Mouse (Mus musculus) liver, embryonic 14.5 days (tissue): Measurements from ENCODE around the gene Metap2. TPM values are rescaled to one million over a fixed set of nuclear protein-coding genes. Genes with fewer than 3 reads are reported as not detected.
"Not testable (repeated sequence)": the region's sequence is repeated elsewhere in the genome, so short reads cannot be mapped to it uniquely, and the experiment has no call there.

Experiments used
- ATAC-seq: fragments of 200-750 bp; cut with Nextera tagmentation; 2 replicates; pipeline ENCODE4 v1.8.0; 2017; ENCODE audit warnings: moderate number of reproducible peaks, mild to moderate bottlenecking, moderate library complexity; ENCODE audit not compliant: insufficient read depth
- DNase-seq, 3 experiments: peaks; one replicate each; pipeline ENCODE4 v3.0.0-alpha.2; 2012 to 2013; ENCODE audit warnings: low read depth in 3 of 3, low spot score in 3 of 3
- H3K27ac ChIP-seq: fragments of 300-500 bp; sonication (generic); 2 replicates; pipeline ENCODE4 v1.5.1; 2014; ENCODE audit warnings: moderate library complexity, mild to moderate bottlenecking, control low read depth, inconsistent platforms
- H3K27me3 ChIP-seq: fragments of 300-500 bp; sonication (generic); 2 replicates; pipeline ENCODE4 v1.6.1; 2014; ENCODE audit warnings: mild to moderate bottlenecking, low read length, moderate library complexity; ENCODE audit not compliant: control insufficient read depth, insufficient read depth
- H3K36me3 ChIP-seq: fragments of 300-500 bp; sonication (generic); replicated peaks from 2 replicates; pipeline ENCODE4 v1.6.1; 2014; ENCODE audit warnings: low read depth; ENCODE audit not compliant: control insufficient read depth, insufficient read depth
- H3K4me1 ChIP-seq, 2 experiments: fragments of 200-500 bp in 1 of 2; fragments of 300-500 bp in 1 of 2; sonication (generic) in 1 of 2; replicated peaks; 2 replicates each; pipeline ENCODE4 v1.6.1; 2012 to 2014; ENCODE audit warnings: antibody characterized with exemption in 1 of 2, inconsistent platforms in 1 of 2, low read length in 1 of 2; ENCODE audit not compliant: control insufficient read depth in 2 of 2, insufficient read depth in 2 of 2
- H3K4me2 ChIP-seq: fragments of 300-500 bp; sonication (generic); 2 replicates; pipeline ENCODE4 v1.6.1; 2014; ENCODE audit warnings: low read depth, mild to moderate bottlenecking, control low read depth, moderate library complexity
- H3K4me3 ChIP-seq, 2 experiments: fragments of 200-500 bp in 1 of 2; fragments of 300-500 bp in 1 of 2; sonication (generic) in 1 of 2; 2 replicates each; pipeline ENCODE4 v1.5.1; 2012 to 2014; ENCODE audit warnings: low read depth in 2 of 2, low read length in 2 of 2, mild to moderate bottlenecking in 2 of 2, control low read depth in 1 of 2, inconsistent platforms in 1 of 2, moderate library complexity in 1 of 2; ENCODE audit not compliant: insufficient read depth in 1 of 2
- H3K9ac ChIP-seq: fragments of 300-500 bp; sonication (generic); replicated peaks from 2 replicates; pipeline ENCODE4 v1.6.1; 2014; ENCODE audit warnings: mild to moderate bottlenecking, control low read depth, moderate library complexity
- H3K9me3 ChIP-seq: fragments of 300-500 bp; sonication (generic); 2 replicates; pipeline ENCODE4 v1.6.1; 2016; ENCODE audit warnings: low read length, mixed read lengths; ENCODE audit not compliant: control insufficient read depth
- CTCF ChIP-seq: IDR thresholded peaks from 2 replicates; pipeline ENCODE4 v1.5.1; 2016; ENCODE audit warnings: antibody characterized with exemption, low read depth, control low read depth
- EP300 ChIP-seq: IDR thresholded peaks from 2 replicates; pipeline ENCODE4 v1.6.1; 2016; ENCODE audit warnings: antibody characterized with exemption, low read depth
- WGBS: fragments of 180-500 bp; shearing (Covaris S2); extraction: QIAGEN DNeasy Blood & Tissue Kit; methylation state at CpG from one replicate; pipeline ENCODE4 v1.1.7; 2014; ENCODE audit not compliant: insufficient replicate concordance; 5-methylcytosine and 5-hydroxymethylcytosine counted together
- polyA plus RNA-seq, 2 experiments: library from polyadenylated mRNA; depleted of rRNA in 1 of 2; stranded (reverse) in 1 of 2; unstranded in 1 of 2; fragments of >200 nt; fragmentation: Nextera tagmentation in 1 of 2; extraction: Ambion mirVana in 1 of 2; gene quantifications; 2 replicates each; pipeline versions ENCODE4 v1.2.1 to v1.2.3; 2012 to 2014

The Metap2 gene
- polyA plus RNA-seq, 2 experiments, result 176 to 181 TPM

- WGBS, result 84% methylated on average over 13 of the region's 13 CpGs
Measured at GRCm38 (mm10) chr10:93846706-93847105, 50.2 kb downstream of the Metap2 start.

GRCm38 (mm10) chr10:93835115-93835514 is 61.8 kb downstream of the Metap2 start:
- not testable (repeated sequence) for DNase-seq, H3K27ac ChIP-seq, ATAC-seq, H3K9ac ChIP-seq, H3K36me3 ChIP-seq, H3K9me3 ChIP-seq, H3K4me3 ChIP-seq
- WGBS, result 73% methylated on average over 7 of the region's 7 CpGs
- H3K4me1 ChIP-seq, result peaks cover 13 to 22% of the 10 kb centered on the region in 2 experiments
- peak overlapping the region; percentile 91; the same call in 1 of the 2 replicates for H3K4me2 ChIP-seq
- peaks cover 52% of the 10 kb centered on the region for H3K27me3 ChIP-seq

More at GRCm38 (mm10) chr10:93846706-93847105, 50.2 kb downstream of the Metap2 start:
- Histone ChIP-seq H3K4me2 (no peak overlapping the region), H3K9ac (no peak overlapping the region), H3K36me3 (no peaks in the 10 kb centered on the region), H3K27ac (no peak overlapping the region), H3K4me1 (no peaks in the 10 kb centered on the region), H3K4me3 (no peak overlapping the region), H3K9me3 (no peaks in the 10 kb centered on the region), H3K27me3 (no peaks in the 10 kb centered on the region)
- TF ChIP-seq CTCF (no peak), EP300 (no peak)
- ATAC-seq, result no peak
- DNase-seq, result no peak

- TF ChIP-seq EP300 (no peak), CTCF (no peak)
- H3K27me3 ChIP-seq, result peaks cover 52% of the 10 kb centered on the region
- peak overlapping the region; percentile 76 for H3K9ac ChIP-seq
- no peak for DNase-seq
- no peaks in the 10 kb centered on the region for H3K36me3 ChIP-seq
- H3K4me2 ChIP-seq, result peak overlapping the region; percentile 91
- H3K27ac ChIP-seq, result no peak overlapping the region
- no peaks in the 10 kb centered on the region for H3K9me3 ChIP-seq
- ATAC-seq, result no peak
- peaks cover 13 to 24% of the 10 kb centered on the region in 2 experiments for H3K4me1 ChIP-seq
- WGBS, result 8% methylated on average over 13 of the region's 13 CpGs
- H3K4me3 ChIP-seq, result peak overlapping the region; percentile 68 to 81
Measured at GRCm38 (mm10) chr10:93834394-93834745, 62.5 kb downstream of the Metap2 start.

- DNase-seq (peak; percentile 18 to 65 (median 22)), ATAC-seq (peak; percentile 93)
- peaks cover 13 to 24% of the 10 kb centered on the region in 2 experiments for H3K4me1 ChIP-seq
- H3K4me3 ChIP-seq, result peak overlapping the region; percentile 68 to 81
- H3K4me2 ChIP-seq, result peak overlapping the region; percentile 91
- H3K36me3 ChIP-seq, result no peaks in the 10 kb centered on the region
- H3K9me3 ChIP-seq, result no peaks in the 10 kb centered on the region
- no peak for TF ChIP-seq EP300
- TF ChIP-seq CTCF, result peak; percentile 31
- peaks cover 52% of the 10 kb centered on the region for H3K27me3 ChIP-seq
- under 1% methylated on average over 74 of the region's 75 CpGs for WGBS
- peak overlapping the region; percentile 76 for H3K9ac ChIP-seq
- H3K27ac ChIP-seq, result no peak overlapping the region
Measured at GRCm38 (mm10) chr10:93833699-93834393, 63.0 kb downstream of the Metap2 start.

- ATAC-seq (peak; percentile 14; the same call in 1 of the 2 replicates), DNase-seq (no peak)
- no peaks in the 10 kb centered on the region for H3K36me3 ChIP-seq
- H3K4me1 ChIP-seq, result peaks cover 13 to 24% of the 10 kb centered on the region in 2 experiments
- WGBS, result 2% methylated on average over 16 of the region's 16 CpGs
- H3K4me2 ChIP-seq, result peak overlapping the region; percentile 91
- peak overlapping the region; percentile 76 for H3K9ac ChIP-seq
- H3K27ac ChIP-seq, result no peak overlapping the region
- H3K4me3 ChIP-seq, result peak overlapping the region; percentile 68 to 81
- H3K27me3 ChIP-seq, result peaks cover 52% of the 10 kb centered on the region
- TF ChIP-seq EP300 (no peak), CTCF (no peak)
- H3K9me3 ChIP-seq, result no peaks in the 10 kb centered on the region
Measured at GRCm38 (mm10) chr10:93833370-93833698, 63.6 kb downstream of the Metap2 start.
